Mouse (Mus musculus) kidney, adult 9 months (tissue): Measurements from ENCODE around the gene Slc20a1.

ENCODE experiments used
- DNase-seq: peaks from one replicate; pipeline ENCODE4 v3.0.0; 2022

The Slc20a1 gene

GRCm38 (mm10) chr2:129227709-129228108 lies 29.1 kb downstream of the Slc20a1 start:
- DNase-seq = no peak

- no peak for DNase-seq
Observed at GRCm38 (mm10) chr2:129228571-129228970, 30.0 kb downstream of the Slc20a1 start.

- DNase-seq = no peak
Observed at GRCm38 (mm10) chr2:129229316-129229715, 30.8 kb downstream of the Slc20a1 start.

- no peak for DNase-seq
Observed at GRCm38 (mm10) chr2:129232023-129232422, 33.5 kb downstream of the Slc20a1 start.

GRCm38 (mm10) chr2:129232484-129232883 lies 33.9 kb downstream of the Slc20a1 start:
- DNase-seq = peak; percentile 94

- DNase-seq = no peak
Observed at GRCm38 (mm10) chr2:129233218-129233617, 34.7 kb downstream of the Slc20a1 start.

GRCm38 (mm10) chr2:129233803-129234477 lies 35.4 kb downstream of the Slc20a1 start:
- DNase-seq = no peak

- DNase-seq = no peak
Observed at GRCm38 (mm10) chr2:129234731-129235130, 36.2 kb downstream of the Slc20a1 start.

GRCm38 (mm10) chr2:129236526-129236925 lies 38.0 kb downstream of the Slc20a1 start:
- no peak for DNase-seq

- peak; percentile 61 for DNase-seq
Observed at GRCm38 (mm10) chr2:129240726-129241432, 42.3 kb downstream of the Slc20a1 start.

- peak; percentile 79 for DNase-seq
Observed at GRCm38 (mm10) chr2:129241845-129242833, 43.6 kb downstream of the Slc20a1 start.

GRCm38 (mm10) chr2:129243005-129243404 lies 44.4 kb downstream of the Slc20a1 start:
- DNase-seq = no peak

- peak; percentile 44 for DNase-seq
Observed at GRCm38 (mm10) chr2:129243786-129244185, 45.2 kb downstream of the Slc20a1 start.

GRCm38 (mm10) chr2:129244446-129245120 lies 46.0 kb downstream of the Slc20a1 start:
- DNase-seq = peak; percentile 68

GRCm38 (mm10) chr2:129245618-129246017 lies 47.1 kb downstream of the Slc20a1 start:
- DNase-seq = peak; percentile 65

GRCm38 (mm10) chr2:129246436-129246835 lies 47.9 kb downstream of the Slc20a1 start:
- DNase-seq = no peak

GRCm38 (mm10) chr2:129246924-129247323 lies 48.4 kb downstream of the Slc20a1 start:
- DNase-seq = no peak

GRCm38 (mm10) chr2:129247707-129248121 lies 49.1 kb downstream of the Slc20a1 start:
- DNase-seq = peak; percentile 95

- no peak for DNase-seq
Observed at GRCm38 (mm10) chr2:129249321-129249720, 50.8 kb downstream of the Slc20a1 start.

- DNase-seq = no peak
Observed at GRCm38 (mm10) chr2:129252836-129253630, 54.5 kb downstream of the Slc20a1 start.

GRCm38 (mm10) chr2:129253631-129253970 lies 55.0 kb downstream of the Slc20a1 start:
- peak; percentile 67 for DNase-seq

GRCm38 (mm10) chr2:129254076-129254475 lies 55.5 kb downstream of the Slc20a1 start:
- no peak for DNase-seq
